9 mouse cellular contexts compared by ENCODE assay signal in the genomic region with DNA sequence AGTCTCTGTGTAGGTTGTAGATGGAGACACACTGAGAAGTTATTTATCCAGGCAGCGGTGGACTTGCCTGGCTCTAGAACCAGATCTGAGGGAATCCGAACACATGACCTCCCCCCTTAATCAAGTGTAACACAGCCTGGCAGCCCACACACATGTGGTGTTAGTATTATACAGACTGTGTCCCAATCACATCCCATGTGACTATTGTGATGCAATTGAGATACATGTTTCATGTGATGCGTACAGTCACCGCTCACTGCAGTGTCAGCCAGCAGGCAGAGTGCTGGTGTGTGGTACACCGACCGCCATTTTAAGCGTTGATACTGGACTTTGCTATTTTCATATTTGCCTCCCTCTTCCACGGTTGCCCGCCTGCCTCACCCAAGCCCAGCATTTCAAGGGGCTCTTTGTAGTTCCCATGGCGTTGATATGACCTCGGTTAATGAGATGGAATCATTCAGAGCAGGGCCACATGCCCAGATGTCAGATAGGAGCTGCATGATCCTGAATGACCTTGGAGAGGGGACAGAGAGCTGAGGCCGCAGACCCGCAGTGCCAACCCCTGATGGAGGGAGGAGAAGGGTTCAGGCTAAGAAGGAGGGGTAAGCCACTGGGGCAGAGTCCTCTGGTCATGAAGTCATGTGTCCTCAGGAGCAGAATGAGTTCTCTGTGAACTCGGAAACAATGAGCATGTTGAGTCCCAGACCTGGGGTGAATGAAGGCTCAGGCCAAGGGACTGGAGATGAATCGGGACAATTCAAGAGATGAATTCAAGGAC.
DNase-seq lines count a peak whose midpoint lies in the region; ATAC-seq and TF ChIP-seq lines count a peak whose summit lies in the region.
"Had no signal": no experiment of that assay in that cellular context is flagged by ENCODE, and none has a peak within 500 bp of the region (broad histone marks: within the 10 kb centered on the region; RNA-seq: fewer than 3 reads in every experiment).

No protein-coding gene starts in this region.

- H3K36me3 ChIP-seq in hindbrain, embryonic 10.5 days: no peaks in the 10 kb centered on the region
- no peaks in the 10 kb centered on the region for H3K36me3 ChIP-seq in hindbrain, embryonic 11.5 days (ENCODE audit: control insufficient read depth, insufficient read depth, low read length)
- no peaks in the 10 kb centered on the region for H3K36me3 ChIP-seq in midbrain, embryonic 13.5 days
- no peaks in the 10 kb centered on the region for H3K36me3 ChIP-seq in midbrain, embryonic 15.5 days (replicated peaks)
- H3K36me3 ChIP-seq in stomach, postnatal 0 days (ENCODE audit: control insufficient read depth, insufficient read depth, low read length): no peaks in the 10 kb centered on the region
- H3K36me3 ChIP-seq: liver, embryonic 15.5 days had no signal

- WGBS in hindbrain, embryonic 10.5 days: 74% methylated on average over 15 of the region's 15 CpGs
- whole genome bisulfite sequencing in hindbrain, embryonic 11.5 days: 72% methylated on average over 15 of the region's 15 CpGs
- WGBS in midbrain, embryonic 13.5 days: 81% methylated on average over 15 of the region's 15 CpGs
- 77% methylated on average over 15 of the region's 15 CpGs for WGBS in midbrain, embryonic 15.5 days
- WGBS in stomach, postnatal 0 days: 85% methylated on average over 15 of the region's 15 CpGs

- DNase-seq in adrenal gland, adult (ENCODE audit: inconsistent age in 2 of 2, low spot score in 1 of 2): peak; percentile 62 to 64
- no peak for DNase-seq in adrenal gland, adult 18-20 months (ENCODE audit: low spot score in 2 of 2)
- peak; percentile 18 for DNase-seq in hindbrain, embryonic 10.5 days (ENCODE audit: low spot score)
- no peak for DNase-seq in hindbrain, embryonic 11.5 days (ENCODE audit: low spot score)
- no peak for DNase-seq in stomach, postnatal 0 days (ENCODE audit: low spot score)
- no peak for DNase-seq in natural killer cell, adult 2 months (ENCODE audit: low spot score in 2 of 2)

- H3K27ac ChIP-seq in hindbrain, embryonic 10.5 days: no peak overlapping the region
- H3K27ac ChIP-seq in hindbrain, embryonic 11.5 days (ENCODE audit: low read depth, low read length): no peak overlapping the region
- H3K27ac ChIP-seq in midbrain, embryonic 13.5 days: no peak overlapping the region
- no peak overlapping the region for H3K27ac ChIP-seq in midbrain, embryonic 15.5 days
- H3K27ac ChIP-seq in stomach, postnatal 0 days (replicated peaks): no peak overlapping the region
- H3K27ac ChIP-seq: liver, embryonic 15.5 days had no signal

- no peak for ATAC-seq in hindbrain, embryonic 11.5 days (ENCODE audit: low FRiP score)
- 0 out of 2 replicates have a peak, but pooled peaks have one; percentile 32 for ATAC-seq in midbrain, embryonic 13.5 days
- ATAC-seq in midbrain, embryonic 15.5 days (replicated peaks): no peak
- ATAC-seq in stomach, postnatal 0 days (ENCODE audit: low FRiP score, low TSS enrichment): peak; percentile 38; the same call in 1 of the 2 replicates

- no peaks in the 10 kb centered on the region for H3K9me3 ChIP-seq in hindbrain, embryonic 10.5 days
- no peaks in the 10 kb centered on the region for H3K9me3 ChIP-seq in hindbrain, embryonic 11.5 days (ENCODE audit: control insufficient read depth, low read length)
- H3K9me3 ChIP-seq in midbrain, embryonic 13.5 days: no peaks in the 10 kb centered on the region
- no peaks in the 10 kb centered on the region for H3K9me3 ChIP-seq in midbrain, embryonic 15.5 days
- no peaks in the 10 kb centered on the region for H3K9me3 ChIP-seq in stomach, postnatal 0 days (ENCODE audit: control insufficient read depth, low read length)
- H3K9me3 ChIP-seq: liver, embryonic 15.5 days had no signal

- TF ChIP-seq CTCF in stomach, postnatal 0 days (IDR thresholded peaks at IDR 0.05; ENCODE audit: low read depth): no peak

- no peak for TF ChIP-seq EP300 in stomach, postnatal 0 days (optimal IDR thresholded peaks at IDR 0.05)

- no peak overlapping the region for H3K4me2 ChIP-seq in hindbrain, embryonic 11.5 days (replicated peaks; ENCODE audit: low read depth, low read length)
- no peak overlapping the region for H3K4me2 ChIP-seq in midbrain, embryonic 13.5 days (replicated peaks)
- H3K4me2 ChIP-seq in midbrain, embryonic 15.5 days: no peak overlapping the region
- H3K4me2 ChIP-seq in stomach, postnatal 0 days (replicated peaks; ENCODE audit: low read depth): no peak overlapping the region

- H3K27me3 ChIP-seq in hindbrain, embryonic 10.5 days (ENCODE audit: insufficient read depth, poor library complexity, severe bottlenecking): peaks cover 63% of the 10 kb centered on the region
- H3K27me3 ChIP-seq in hindbrain, embryonic 11.5 days (ENCODE audit: control insufficient read depth, insufficient read depth, low read length): peaks cover 16% of the 10 kb centered on the region
- H3K27me3 ChIP-seq in midbrain, embryonic 13.5 days: peaks cover 45% of the 10 kb centered on the region
- peaks cover 12% of the 10 kb centered on the region; the same call in 1 of the 2 replicates for H3K27me3 ChIP-seq in midbrain, embryonic 15.5 days (replicated peaks)
- no peaks in the 10 kb centered on the region for H3K27me3 ChIP-seq in stomach, postnatal 0 days (ENCODE audit: control insufficient read depth, insufficient read depth, low read length)

- H3K4me3 ChIP-seq in hindbrain, embryonic 10.5 days: no peak overlapping the region
- no peak overlapping the region for H3K4me3 ChIP-seq in hindbrain, embryonic 11.5 days (ENCODE audit: low read depth, low read length)
- H3K4me3 ChIP-seq in midbrain, embryonic 13.5 days (replicated peaks): no peak overlapping the region
- H3K4me3 ChIP-seq in midbrain, embryonic 15.5 days: no peak overlapping the region
- H3K4me3 ChIP-seq in stomach, postnatal 0 days (ENCODE audit: low read depth, low read length): no peak overlapping the region

- peaks cover 61% of the 10 kb centered on the region for H3K4me1 ChIP-seq in hindbrain, embryonic 10.5 days (replicated peaks)
- H3K4me1 ChIP-seq in hindbrain, embryonic 11.5 days (replicated peaks; ENCODE audit: control insufficient read depth, insufficient read depth, low read length): peaks cover 5% of the 10 kb centered on the region; the same call in 1 of the 2 replicates
- peaks cover 25% of the 10 kb centered on the region for H3K4me1 ChIP-seq in midbrain, embryonic 13.5 days (replicated peaks)
- peaks cover 22% of the 10 kb centered on the region for H3K4me1 ChIP-seq in midbrain, embryonic 15.5 days
- no peaks in the 10 kb centered on the region; the same call in 1 of the 2 replicates for H3K4me1 ChIP-seq in stomach, postnatal 0 days (replicated peaks; ENCODE audit: control insufficient read depth, insufficient read depth)

- H3K9ac ChIP-seq in hindbrain, embryonic 11.5 days (ENCODE audit: low read depth, low read length): no peak overlapping the region
- no peak overlapping the region for H3K9ac ChIP-seq in midbrain, embryonic 13.5 days (replicated peaks)
- H3K9ac ChIP-seq in midbrain, embryonic 15.5 days: no peak overlapping the region
- no peak overlapping the region for H3K9ac ChIP-seq in stomach, postnatal 0 days (ENCODE audit: low read length)
- H3K9ac ChIP-seq: liver, embryonic 15.5 days had no signal

Comparison
In these comparisons a context has a peak if more than half of its experiments do, and no peak if none do; other contexts are left out.
1. DNase-seq: peak in adrenal gland, adult (2 of 2) and hindbrain, embryonic 10.5 days (single experiment); none in adrenal gland, adult 18-20 months (0 of 2), hindbrain, embryonic 11.5 days (single experiment), stomach, postnatal 0 days (single experiment) and natural killer cell, adult 2 months (0 of 2).
2. ATAC-seq: peak in midbrain, embryonic 13.5 days (single experiment) and stomach, postnatal 0 days (single experiment); none in hindbrain, embryonic 11.5 days (single experiment) and midbrain, embryonic 15.5 days (single experiment).